Mouse (Mus musculus): Measurements from ENCODE around the gene Fam19a1.

DNA sequence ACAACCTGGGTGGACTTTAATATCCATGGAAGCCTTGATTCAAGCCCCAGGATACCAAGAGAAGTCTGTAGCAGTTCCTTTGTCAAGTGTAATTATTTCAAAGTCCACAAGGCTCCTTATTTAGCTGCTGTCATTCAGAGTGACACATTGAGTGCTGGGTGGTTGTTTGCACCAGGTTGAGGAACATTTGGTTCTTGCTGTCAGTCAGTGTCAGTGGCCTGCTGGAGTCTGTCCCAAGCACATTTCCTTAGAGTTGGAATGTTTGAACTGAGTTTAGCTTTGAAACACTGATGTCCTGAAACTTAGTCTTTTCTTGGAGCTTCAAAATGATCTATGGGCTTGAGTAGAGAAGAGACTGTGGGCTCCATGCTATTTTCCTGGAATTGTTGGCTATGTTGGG, 121.9 kb downstream of the Fam19a1 start:
- no peak for TF ChIP-seq EP300 (optimal IDR thresholded peaks at IDR 0.05)
- TF ChIP-seq CTCF (IDR thresholded peaks at IDR 0.05; ENCODE audit: low read depth), result no peak
